ENCODE assay signal across 8 mouse cellular contexts in genomic region chr7:24903444-24903825, GRCm38 (mm10). TPM values are rescaled to one million over a fixed set of nuclear protein-coding genes. Genes with fewer than 3 reads are reported as not detected.
DNase-seq lines count a peak whose midpoint lies in the region; ATAC-seq and TF ChIP-seq lines count a peak whose summit lies in the region.

No protein-coding gene starts in this region.

- ATAC-seq in lung, embryonic 14.5 days (ENCODE audit: insufficient read depth), result no peak
- no peak for ATAC-seq in embryonic facial prominence, embryonic 11.5 days (replicated peaks; ENCODE audit: insufficient number of reproducible peaks, low FRiP score, low TSS enrichment, low read depth)
- no peak for ATAC-seq in intestine, embryonic 15.5 days
- no peak for ATAC-seq in neural tube, embryonic 14.5 days (ENCODE audit: low read depth)
- ATAC-seq in megakaryocyte-erythroid progenitor cell, adult 5-6 weeks (replicated peaks; ENCODE audit: low FRiP score, low TSS enrichment, poor library complexity, severe bottlenecking), result no peak

- H3K27me3 ChIP-seq in lung, embryonic 14.5 days (ENCODE audit: insufficient read depth, low read length), result no peaks in the 10 kb centered on the region
- H3K27me3 ChIP-seq in embryonic facial prominence, embryonic 11.5 days (ENCODE audit: control insufficient read depth, insufficient read depth, low read length), result no peaks in the 10 kb centered on the region
- H3K27me3 ChIP-seq in intestine, embryonic 15.5 days (replicated peaks), result no peaks in the 10 kb centered on the region
- no peaks in the 10 kb centered on the region for H3K27me3 ChIP-seq in neural tube, embryonic 14.5 days (ENCODE audit: control insufficient read depth, insufficient read depth, low read length)

- H3K4me3 ChIP-seq in lung, embryonic 14.5 days (ENCODE audit: low read depth, low read length), result peak overlapping the region; percentile 60
- H3K4me3 ChIP-seq in embryonic facial prominence, embryonic 11.5 days (ENCODE audit: low read depth, low read length), result peak overlapping the region; percentile 52
- H3K4me3 ChIP-seq in intestine, embryonic 15.5 days (replicated peaks), result peak overlapping the region; percentile 83
- peak overlapping the region; percentile 48 for H3K4me3 ChIP-seq in neural tube, embryonic 14.5 days (ENCODE audit: low read depth, low read length)

- intact Hi-C loops in left cerebral cortex, postnatal 10 days (cut with DNase I), result loop anchor here (5.0 kb wide), 1 partner anchor 64 kb away; no protein-coding TSS in a partner anchor

- peak overlapping the region; percentile 85 for H3K27ac ChIP-seq in lung, embryonic 14.5 days (ENCODE audit: low read depth)
- H3K27ac ChIP-seq in embryonic facial prominence, embryonic 11.5 days (replicated peaks; ENCODE audit: low read depth, low read length), result no peak overlapping the region
- H3K27ac ChIP-seq in intestine, embryonic 15.5 days, result peak overlapping the region; percentile 92
- H3K27ac ChIP-seq in neural tube, embryonic 14.5 days (ENCODE audit: low read depth, low read length), result peak overlapping the region; percentile 66

- H3K4me2 ChIP-seq in lung, embryonic 14.5 days, result peak overlapping the region; percentile 87
- H3K4me2 ChIP-seq in embryonic facial prominence, embryonic 11.5 days (ENCODE audit: low read depth, low read length), result peak overlapping the region; percentile 56; the same call in 1 of the 2 replicates
- peak overlapping the region; percentile 78 for H3K4me2 ChIP-seq in intestine, embryonic 15.5 days (replicated peaks)
- H3K4me2 ChIP-seq in neural tube, embryonic 14.5 days (ENCODE audit: low read depth, low read length), result peak overlapping the region; percentile 84

- H3K9ac ChIP-seq in lung, embryonic 14.5 days, result peak overlapping the region; percentile 80
- no peak overlapping the region for H3K9ac ChIP-seq in embryonic facial prominence, embryonic 11.5 days (replicated peaks; ENCODE audit: low read length)
- peak overlapping the region; percentile 76 for H3K9ac ChIP-seq in intestine, embryonic 15.5 days
- H3K9ac ChIP-seq in neural tube, embryonic 14.5 days (replicated peaks; ENCODE audit: low read depth, low read length), result peak overlapping the region; percentile 70

- no peak for TF ChIP-seq CTCF in lung, embryonic 14.5 days (IDR thresholded peaks at IDR 0.05; ENCODE audit: low read depth)

- peaks cover 9% of the 10 kb centered on the region for H3K4me1 ChIP-seq in lung, embryonic 14.5 days (ENCODE audit: insufficient read depth)
- H3K4me1 ChIP-seq in embryonic facial prominence, embryonic 11.5 days (ENCODE audit: control insufficient read depth, insufficient read depth, low read length), result peaks cover 7% of the 10 kb centered on the region; the same call in 1 of the 2 replicates
- H3K4me1 ChIP-seq in intestine, embryonic 15.5 days (replicated peaks), result peaks cover 27% of the 10 kb centered on the region
- H3K4me1 ChIP-seq in neural tube, embryonic 14.5 days (ENCODE audit: control insufficient read depth, insufficient read depth, low read length), result peaks cover 10% of the 10 kb centered on the region; the same call in 1 of the 2 replicates

- no peaks in the 10 kb centered on the region for H3K9me3 ChIP-seq in lung, embryonic 14.5 days (ENCODE audit: low read depth, low read length)
- no peaks in the 10 kb centered on the region for H3K9me3 ChIP-seq in embryonic facial prominence, embryonic 11.5 days (replicated peaks; ENCODE audit: control insufficient read depth, low read length)
- no peaks in the 10 kb centered on the region for H3K9me3 ChIP-seq in intestine, embryonic 15.5 days
- no peaks in the 10 kb centered on the region for H3K9me3 ChIP-seq in neural tube, embryonic 14.5 days (ENCODE audit: control insufficient read depth, low read length)

- WGBS in lung, embryonic 14.5 days, result 18% methylated on average over 10 of the region's 10 CpGs
- WGBS in embryonic facial prominence, embryonic 11.5 days, result 43% methylated on average over 10 of the region's 10 CpGs
- 21% methylated on average over 10 of the region's 10 CpGs for WGBS in intestine, embryonic 15.5 days
- WGBS in neural tube, embryonic 14.5 days, result 47% methylated on average over 10 of the region's 10 CpGs

- H3K36me3 ChIP-seq in lung, embryonic 14.5 days (ENCODE audit: insufficient read depth), result peaks cover 4% of the 10 kb centered on the region
- H3K36me3 ChIP-seq in embryonic facial prominence, embryonic 11.5 days (replicated peaks; ENCODE audit: control insufficient read depth, insufficient read depth, low read depth, low read length), result no peaks in the 10 kb centered on the region
- peaks cover 4% of the 10 kb centered on the region; the same call in 1 of the 2 replicates for H3K36me3 ChIP-seq in intestine, embryonic 15.5 days
- H3K36me3 ChIP-seq in neural tube, embryonic 14.5 days (ENCODE audit: control insufficient read depth, insufficient read depth, low read length), result no peaks in the 10 kb centered on the region

- DNase-seq in lung, embryonic 14.5 days, result peak; percentile 22
- no peak for DNase-seq in lung, postnatal 10 days
- no peak for DNase-seq in embryonic facial prominence, embryonic 11.5 days (ENCODE audit: low spot score)
- no peak for DNase-seq in retina, embryonic 14.5 days (ENCODE audit: low spot score)
- no peak for DNase-seq in left cerebral cortex, postnatal 10 days (ENCODE audit: extremely low spot score in 1 of 2, low spot score in 2 of 2)

RNA-seq across cellular contexts. Expression of gene Arhgef1, which starts 0.7 kb away (rescaled TPM):
- 109 and 120 TPM in 2 replicates for polyA plus RNA-seq in lung, embryonic 14.5 days (2014; fragmentation: Nextera tagmentation; extraction: Ambion mirVana)
- 43.0 and 47.1 TPM in 2 replicates for polyA plus RNA-seq in embryonic facial prominence, embryonic 11.5 days (2014; fragmentation: Nextera tagmentation; extraction: Ambion mirVana)
- polyA plus RNA-seq in intestine, embryonic 15.5 days (2015; fragmentation: Nextera tagmentation; extraction: Ambion mirVana), result 76.5 and 77.7 TPM in 2 replicates
- 65.6 and 71.6 TPM in 2 replicates for polyA plus RNA-seq in neural tube, embryonic 14.5 days (2014; fragmentation: Nextera tagmentation; extraction: Ambion mirVana)
- total RNA-seq in megakaryocyte-erythroid progenitor cell, adult 5-6 weeks (2014; fragmentation: Nextera tagmentation), result 104 and 120 TPM in 2 replicates
- total RNA-seq in megakaryocyte-erythroid progenitor cell, adult 5-6 weeks (2017), result 21.9 and 32.8 TPM in 2 replicates
- 10 to 100 TPM; 88.1 to 89.2 TPM for total RNA-seq in left cerebral cortex, postnatal 10 days (2021)

RNA-seq across cellular contexts. Expression of gene Cd79a, which starts 6.3 kb away (rescaled TPM):
- polyA plus RNA-seq in lung, embryonic 14.5 days (2014; fragmentation: Nextera tagmentation; extraction: Ambion mirVana), result 0.16 and 0.24 TPM in 2 replicates
- polyA plus RNA-seq in embryonic facial prominence, embryonic 11.5 days (2014; fragmentation: Nextera tagmentation; extraction: Ambion mirVana), result 0.20 and 0.28 TPM in 2 replicates
- polyA plus RNA-seq in intestine, embryonic 15.5 days (2015; fragmentation: Nextera tagmentation; extraction: Ambion mirVana), result 0.19 and 0.29 TPM in 2 replicates
- 0.16 and 0.18 TPM in 2 replicates for polyA plus RNA-seq in neural tube, embryonic 14.5 days (2014; fragmentation: Nextera tagmentation; extraction: Ambion mirVana)
- total RNA-seq in megakaryocyte-erythroid progenitor cell, adult 5-6 weeks (2014; fragmentation: Nextera tagmentation), result 1.5 and 29.5 TPM in 2 replicates
- total RNA-seq in megakaryocyte-erythroid progenitor cell, adult 5-6 weeks (2017), result 4.4 TPM in 1 of 2 replicates, not detected in the other
- under 1 TPM; 0.30 TPM for total RNA-seq in left cerebral cortex, postnatal 10 days (2021)

RNA-seq across cellular contexts. Expression of gene Rps19, which starts 19.3 kb away (rescaled TPM):
- 3,015 and 3,069 TPM in 2 replicates for polyA plus RNA-seq in lung, embryonic 14.5 days (2014; fragmentation: Nextera tagmentation; extraction: Ambion mirVana)
- polyA plus RNA-seq in embryonic facial prominence, embryonic 11.5 days (2014; fragmentation: Nextera tagmentation; extraction: Ambion mirVana), result 2,121 and 2,269 TPM in 2 replicates
- 2,486 and 2,546 TPM in 2 replicates for polyA plus RNA-seq in intestine, embryonic 15.5 days (2015; fragmentation: Nextera tagmentation; extraction: Ambion mirVana)
- 1,219 and 1,260 TPM in 2 replicates for polyA plus RNA-seq in neural tube, embryonic 14.5 days (2014; fragmentation: Nextera tagmentation; extraction: Ambion mirVana)
- 4,961 and 5,532 TPM in 2 replicates for total RNA-seq in megakaryocyte-erythroid progenitor cell, adult 5-6 weeks (2014; fragmentation: Nextera tagmentation)
- 979 and 1,008 TPM in 2 replicates for total RNA-seq in megakaryocyte-erythroid progenitor cell, adult 5-6 weeks (2017)
- 100 to 1,000 TPM; 577 to 615 TPM for total RNA-seq in left cerebral cortex, postnatal 10 days (2021)

RNA-seq across cellular contexts. Expression of gene Dmrtc2, which starts 33.6 kb away (rescaled TPM):
- polyA plus RNA-seq in lung, embryonic 14.5 days (2014; fragmentation: Nextera tagmentation; extraction: Ambion mirVana), result not detected in 2 replicates
- not detected in 2 replicates for polyA plus RNA-seq in embryonic facial prominence, embryonic 11.5 days (2014; fragmentation: Nextera tagmentation; extraction: Ambion mirVana)
- not detected in 2 replicates for polyA plus RNA-seq in intestine, embryonic 15.5 days (2015; fragmentation: Nextera tagmentation; extraction: Ambion mirVana)
- 0.22 TPM in 1 of 2 replicates, not detected in the other for polyA plus RNA-seq in neural tube, embryonic 14.5 days (2014; fragmentation: Nextera tagmentation; extraction: Ambion mirVana)
- not detected in 2 replicates for total RNA-seq in megakaryocyte-erythroid progenitor cell, adult 5-6 weeks (2014; fragmentation: Nextera tagmentation)
- total RNA-seq in megakaryocyte-erythroid progenitor cell, adult 5-6 weeks (2017), result not detected in 2 replicates
- not detected for total RNA-seq in left cerebral cortex, postnatal 10 days (2021)

RNA-seq across cellular contexts. Expression of gene Lypd4, which starts 33.7 kb away (rescaled TPM):
- polyA plus RNA-seq in lung, embryonic 14.5 days (2014; fragmentation: Nextera tagmentation; extraction: Ambion mirVana), result not detected in 2 replicates
- polyA plus RNA-seq in embryonic facial prominence, embryonic 11.5 days (2014; fragmentation: Nextera tagmentation; extraction: Ambion mirVana), result not detected in 2 replicates
- polyA plus RNA-seq in intestine, embryonic 15.5 days (2015; fragmentation: Nextera tagmentation; extraction: Ambion mirVana), result not detected in 2 replicates
- not detected in 2 replicates for polyA plus RNA-seq in neural tube, embryonic 14.5 days (2014; fragmentation: Nextera tagmentation; extraction: Ambion mirVana)
- total RNA-seq in megakaryocyte-erythroid progenitor cell, adult 5-6 weeks (2014; fragmentation: Nextera tagmentation), result not detected in 2 replicates
- not detected in 2 replicates for total RNA-seq in megakaryocyte-erythroid progenitor cell, adult 5-6 weeks (2017)
- not detected for total RNA-seq in left cerebral cortex, postnatal 10 days (2021)
